Mouse (Mus musculus) thymus, adult 2 months (tissue): ENCODE data around the gene Daam1.

Experiments used
- CTCF ChIP-seq: fragments of 200-500 bp; IDR thresholded peaks from 2 replicates; pipeline ENCODE4 v1.5.1; 2012; ENCODE audit warnings: mild to moderate bottlenecking, control low read depth, low read length, moderate library complexity, borderline replicate concordance; ENCODE audit not compliant: control insufficient read depth, poor library complexity, insufficient read depth; ENCODE audit errors: extremely low read depth
- POLR2A ChIP-seq: fragments of 200-500 bp; IDR thresholded peaks from 2 replicates; pipeline ENCODE4 v1.6.1; 2012; ENCODE audit warnings: mild to moderate bottlenecking, low read length, control low read depth, moderate library complexity; ENCODE audit not compliant: control insufficient read depth, poor library complexity, insufficient read depth; ENCODE audit errors: extremely low read depth

DNA sequence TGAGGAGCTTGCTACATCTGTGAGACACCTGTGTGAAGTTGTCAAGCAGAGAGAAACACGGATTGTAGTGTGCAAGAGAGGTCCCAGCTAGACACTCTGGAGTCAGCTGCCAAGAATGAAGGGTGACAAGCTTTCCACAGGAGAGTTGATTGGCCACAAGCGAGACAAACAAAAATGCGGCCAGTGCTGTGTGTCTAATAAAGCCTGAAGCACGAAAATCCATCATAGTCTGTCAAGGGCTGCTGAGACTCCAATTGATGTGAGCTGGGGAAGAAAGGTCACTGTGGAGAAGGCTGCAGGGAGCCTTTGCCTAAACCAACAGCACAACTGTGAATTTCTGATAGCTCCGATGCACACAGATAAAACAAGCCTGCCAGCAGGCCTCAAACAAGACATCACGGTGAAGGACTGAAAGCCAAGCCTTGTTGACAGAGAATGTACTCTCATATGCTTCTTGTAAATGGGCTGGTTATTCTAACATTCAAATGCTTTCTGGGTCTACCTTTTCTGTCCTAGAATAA lies 194.5 kb downstream of the Daam1 start:
- no peak for TF ChIP-seq CTCF
- no peak for TF ChIP-seq POLR2A
